Mouse (Mus musculus) liver, embryonic 11.5 days (tissue): ENCODE measurements around the gene Serac1. TPM values are rescaled to one million over a fixed set of nuclear protein-coding genes. Genes with fewer than 3 reads are reported as not detected.

ENCODE experiments used
- ATAC-seq: fragments of 200-750 bp; cut with Nextera tagmentation; replicated peaks from 2 replicates; pipeline ENCODE4 v1.8.0; 2017; ENCODE audit warnings: moderate number of reproducible peaks, mild to moderate bottlenecking, moderate TSS enrichment, moderate library complexity; ENCODE audit not compliant: low FRiP score
- DNase-seq: peaks from one replicate; pipeline ENCODE4 v3.0.0-alpha.2; 2017; ENCODE audit warnings: low spot score
- H3K27ac ChIP-seq: fragments of 300-500 bp; sonication (generic); 2 replicates; pipeline ENCODE4 v1.5.1; 2014; ENCODE audit warnings: mild to moderate bottlenecking, low read depth, low read length, control low read depth
- H3K27me3 ChIP-seq: fragments of 300-500 bp; sonication (generic); replicated peaks from 2 replicates; pipeline ENCODE4 v1.6.1; 2014; ENCODE audit warnings: low read length, mixed read lengths; ENCODE audit not compliant: control insufficient read depth, insufficient read depth
- H3K36me3 ChIP-seq: fragments of 300-500 bp; sonication (generic); 2 replicates; pipeline ENCODE4 v1.6.1; 2014; ENCODE audit warnings: mild to moderate bottlenecking, low read length, moderate library complexity, mixed read lengths; ENCODE audit not compliant: control insufficient read depth, insufficient read depth
- H3K4me1 ChIP-seq: fragments of 300-500 bp; sonication (generic); replicated peaks from 2 replicates; pipeline ENCODE4 v1.6.1; 2014; ENCODE audit warnings: low read length, mixed read lengths; ENCODE audit not compliant: control insufficient read depth, insufficient read depth
- H3K4me2 ChIP-seq: fragments of 300-500 bp; sonication (generic); 2 replicates; pipeline ENCODE4 v1.6.1; 2014; ENCODE audit warnings: mild to moderate bottlenecking, control low read depth, moderate library complexity
- H3K4me3 ChIP-seq: fragments of 300-500 bp; sonication (generic); 2 replicates; pipeline ENCODE4 v1.5.1; 2014; ENCODE audit warnings: low read depth, low read length, control low read depth
- H3K9ac ChIP-seq: fragments of 300-500 bp; sonication (generic); 2 replicates; pipeline ENCODE4 v1.6.1; 2014; ENCODE audit warnings: low read depth, low read length, control low read depth
- H3K9me3 ChIP-seq: fragments of 300-500 bp; sonication (generic); 2 replicates; pipeline ENCODE4 v1.6.1; 2016; ENCODE audit warnings: low read length, inconsistent platforms, mixed read lengths; ENCODE audit not compliant: control insufficient read depth
- WGBS: fragments of 180-500 bp; shearing (Covaris S2); extraction: QIAGEN DNeasy Blood & Tissue Kit; methylation state at CpG from one replicate; pipeline ENCODE4 v1.1.7; 2014; 5-methylcytosine and 5-hydroxymethylcytosine counted together
- polyA plus RNA-seq: library from polyadenylated mRNA; unstranded; fragments of >200 nt; fragmentation: Nextera tagmentation; extraction: Ambion mirVana; gene quantifications from 2 replicates; pipeline ENCODE4 v1.2.1, GENCODE M21; 2014

Gene Serac1
- 4.2 and 4.6 TPM in 2 replicates for polyA plus RNA-seq

DNA sequence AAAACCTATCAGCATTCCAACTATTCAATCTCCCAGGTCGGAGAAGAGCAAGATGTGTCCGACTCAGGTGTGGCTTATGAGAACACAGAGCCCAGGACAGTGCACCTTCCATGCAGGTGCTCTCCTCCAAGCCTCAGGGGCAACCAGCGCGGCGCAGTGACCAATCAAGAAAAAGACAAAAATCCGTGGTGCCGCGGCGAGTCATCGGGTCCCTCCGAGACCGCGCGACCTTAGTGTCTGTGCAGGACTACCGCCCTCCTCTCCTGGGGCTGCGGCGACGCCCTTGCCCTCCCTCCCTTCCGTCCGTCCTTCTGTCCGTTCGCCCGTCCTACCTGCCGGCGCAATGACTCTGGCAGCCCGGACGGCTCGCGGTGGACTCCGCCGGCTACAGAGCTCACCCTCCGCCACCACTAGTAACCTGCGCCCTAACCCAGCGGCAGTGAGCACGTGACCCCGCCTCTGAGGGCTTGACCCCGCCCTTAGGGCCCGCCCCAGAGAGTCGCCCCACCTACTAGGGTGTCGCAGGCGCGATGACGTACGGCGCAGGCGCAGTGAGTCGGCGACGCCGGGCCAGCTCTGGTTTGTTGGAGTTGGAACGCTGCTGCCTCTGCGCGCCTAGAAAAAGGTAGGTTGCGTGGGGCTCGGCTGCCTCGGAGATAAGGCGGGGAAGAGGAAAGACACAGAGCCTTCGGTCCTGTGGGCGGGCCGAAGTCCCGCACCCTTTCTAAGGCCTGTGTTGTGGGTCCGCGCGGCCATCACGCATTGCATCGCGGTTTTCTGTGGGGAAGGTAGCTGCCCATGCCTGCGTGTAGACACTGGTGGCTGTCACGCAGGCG, at the start of gene Serac1, which contains the start of gene Gtf2h5:
Gene Serac1 (minus strand): TSS at position 455 of the 836 bp plus-strand sequence.
Gene Gtf2h5 (plus strand): TSS at position 500 of the 836 bp plus-strand sequence.
- H3K9ac ChIP-seq, result peak within 1 kb of the TSS; percentile 70
- H3K27me3 ChIP-seq, result no peaks in the 10 kb centered on the region
- H3K4me3 ChIP-seq, result peak within 1 kb of the TSS; percentile 65
- DNase-seq (peak; percentile 98), ATAC-seq (peak; percentile 100)
- H3K27ac ChIP-seq, result peak within 1 kb of the TSS; percentile 67
- WGBS, result under 1% methylated on average over 70 of the region's 70 CpGs
- H3K4me1 ChIP-seq, result peaks cover 3% of the 10 kb centered on the region; the same call in 1 of the 2 replicates
- H3K9me3 ChIP-seq, result no peaks in the 10 kb centered on the region
- peaks cover 3% of the 10 kb centered on the region for H3K36me3 ChIP-seq
- peak within 1 kb of the TSS; percentile 88 for H3K4me2 ChIP-seq

DNA sequence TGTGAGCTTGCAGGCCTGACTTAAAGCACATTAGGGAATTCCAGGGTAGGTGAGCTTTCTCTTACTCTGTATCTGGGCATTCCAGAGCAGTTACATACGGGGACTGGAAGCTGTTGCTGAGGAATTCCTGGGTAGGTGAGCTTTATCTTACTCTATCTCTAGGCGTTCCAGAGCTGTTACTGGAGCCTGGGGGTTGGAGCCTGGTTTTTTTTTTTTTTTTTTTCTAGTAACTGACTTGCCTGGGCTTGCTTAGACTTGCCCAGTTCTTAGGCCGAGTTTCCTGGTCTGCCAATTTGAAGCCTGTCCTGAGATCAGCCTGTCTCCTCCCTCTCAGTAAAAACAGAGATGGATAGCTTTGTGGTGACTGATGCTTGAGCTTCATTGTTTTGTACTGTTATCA, 48.5 kb upstream of the Serac1 start:
- ATAC-seq (no peak), DNase-seq (no peak)
- Histone ChIP-seq H3K9ac (no peak overlapping the region), H3K4me2 (no peak overlapping the region), H3K4me3 (no peak overlapping the region), H3K9me3 (no peaks in the 10 kb centered on the region), H3K4me1 (no peaks in the 10 kb centered on the region), H3K36me3 (peaks cover 2% of the 10 kb centered on the region; the same call in 1 of the 2 replicates), H3K27ac (no peak overlapping the region), H3K27me3 (no peaks in the 10 kb centered on the region)
- 31% methylated on average over 3 of the region's 3 CpGs for WGBS

DNA sequence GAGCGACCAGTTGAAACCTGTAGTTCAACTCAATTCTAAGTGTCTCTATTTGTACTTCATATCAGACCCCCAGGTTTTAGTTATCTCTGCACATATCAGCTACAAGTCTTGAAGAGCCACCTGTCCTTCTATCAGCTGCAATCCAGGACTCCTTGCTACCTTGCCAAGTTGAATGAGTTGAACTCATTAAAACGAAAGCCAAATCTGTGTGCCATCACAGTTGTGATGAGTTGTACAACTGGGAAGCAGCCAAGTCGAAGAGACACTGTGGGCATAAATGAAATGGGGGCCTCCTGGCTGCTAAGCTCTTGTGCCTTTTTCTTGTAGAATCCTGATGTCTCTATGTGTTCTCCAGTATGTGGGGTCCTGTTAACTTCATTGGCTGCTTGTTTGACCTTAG, 45.9 kb upstream of the Serac1 start:
- ATAC-seq, result no peak
- 89% methylated on average over 3 of the region's 3 CpGs for WGBS

DNA sequence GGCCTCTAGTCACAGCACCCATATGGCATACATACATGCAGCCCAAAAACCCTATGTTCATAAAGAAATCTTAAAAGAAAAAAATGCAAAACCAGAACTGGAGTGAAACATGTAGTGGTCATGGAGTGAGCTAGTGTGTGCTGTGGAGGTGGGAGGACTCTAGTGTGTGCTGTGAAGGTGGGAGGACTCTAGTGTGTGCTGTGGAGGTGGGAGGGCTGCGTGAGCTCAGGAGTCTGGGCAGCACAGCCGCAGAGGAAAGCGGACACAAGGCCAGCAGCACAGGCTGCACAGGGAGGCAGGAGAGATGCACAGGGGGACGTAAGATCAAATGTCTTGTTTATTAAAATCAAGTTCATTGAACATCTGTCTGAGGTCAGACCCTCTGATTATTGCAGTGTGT, 44.2 kb upstream of the Serac1 start:
- Histone ChIP-seq H3K36me3 (peaks cover 6% of the 10 kb centered on the region; the same call in 1 of the 2 replicates), H3K27ac (no peak overlapping the region), H3K4me3 (no peak overlapping the region), H3K27me3 (no peaks in the 10 kb centered on the region), H3K4me2 (no peak overlapping the region), H3K4me1 (no peaks in the 10 kb centered on the region), H3K9ac (no peak overlapping the region), H3K9me3 (no peaks in the 10 kb centered on the region)
- WGBS, result 88% methylated on average over 4 of the region's 4 CpGs
- ATAC-seq (no peak), DNase-seq (no peak)

More for the DNA sequence above, 45.9 kb upstream of the Serac1 start:
- Histone ChIP-seq H3K9ac (no peak overlapping the region), H3K4me2 (no peak overlapping the region), H3K9me3 (no peaks in the 10 kb centered on the region), H3K4me3 (no peak overlapping the region), H3K27ac (no peak overlapping the region), H3K4me1 (no peaks in the 10 kb centered on the region), H3K27me3 (no peaks in the 10 kb centered on the region), H3K36me3 (peaks cover 6% of the 10 kb centered on the region; the same call in 1 of the 2 replicates)
- DNase-seq, result no peak

DNA sequence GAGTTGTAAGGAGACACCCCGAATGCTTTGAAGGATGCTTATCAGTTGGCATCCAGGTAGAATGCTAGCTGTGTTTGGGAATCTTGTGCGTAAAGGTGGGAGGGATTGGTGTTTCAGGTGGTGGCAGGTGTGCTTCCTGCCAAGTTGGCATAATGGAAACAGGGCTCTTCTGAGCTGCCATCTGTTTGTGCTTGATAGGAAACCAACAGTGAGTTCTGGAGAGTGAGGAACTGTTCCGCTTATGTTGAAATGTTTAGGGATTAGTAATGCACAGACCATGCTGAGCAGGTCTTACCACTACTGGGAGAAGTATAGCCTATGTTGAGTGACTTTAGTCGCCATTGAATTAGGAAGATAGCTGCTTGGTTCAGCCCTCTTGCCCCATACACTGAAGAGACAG, 39.3 kb upstream of the Serac1 start:
- 89% methylated on average over 4 of the region's 4 CpGs for WGBS
- H3K27ac ChIP-seq, result no peak overlapping the region

DNA sequence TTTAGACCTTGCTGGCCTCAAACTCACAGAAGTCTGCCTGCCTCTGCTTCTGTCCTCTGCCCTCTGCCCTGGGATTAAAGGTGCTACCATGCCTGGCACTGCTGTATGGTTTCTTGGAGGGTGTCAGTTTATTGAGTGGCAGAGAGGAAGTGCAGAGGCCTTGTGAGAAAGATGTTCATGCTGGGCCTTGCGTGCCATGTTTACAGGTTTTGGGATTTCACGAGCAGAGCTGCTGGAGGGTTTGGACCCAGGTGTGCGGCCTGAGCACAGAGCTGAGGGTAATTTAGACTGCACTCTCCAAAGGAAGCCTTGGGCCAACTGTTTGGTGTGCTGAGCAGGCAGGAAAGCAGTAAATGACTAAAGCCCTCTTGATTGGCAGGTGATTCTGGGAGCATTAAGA, 38.4 kb upstream of the Serac1 start:
- H3K36me3 ChIP-seq, result peaks cover 4% of the 10 kb centered on the region; the same call in 1 of the 2 replicates
- no peak overlapping the region for H3K9ac ChIP-seq
- 91% methylated on average over 3 of the region's 3 CpGs for WGBS
- no peak overlapping the region for H3K4me3 ChIP-seq
- no peaks in the 10 kb centered on the region for H3K27me3 ChIP-seq
- H3K4me2 ChIP-seq, result no peak overlapping the region
- DNase-seq, result no peak
- no peaks in the 10 kb centered on the region for H3K9me3 ChIP-seq
- H3K4me1 ChIP-seq, result no peaks in the 10 kb centered on the region
- no peak overlapping the region for H3K27ac ChIP-seq
- no peak for ATAC-seq

More for the DNA sequence above, 39.3 kb upstream of the Serac1 start:
- no peaks in the 10 kb centered on the region for H3K27me3 ChIP-seq
- H3K4me1 ChIP-seq, result no peaks in the 10 kb centered on the region
- no peak overlapping the region for H3K4me3 ChIP-seq
- H3K9ac ChIP-seq, result no peak overlapping the region
- no peaks in the 10 kb centered on the region for H3K9me3 ChIP-seq
- peaks cover 4% of the 10 kb centered on the region; the same call in 1 of the 2 replicates for H3K36me3 ChIP-seq
- no peak overlapping the region for H3K4me2 ChIP-seq
- no peak for ATAC-seq
- no peak for DNase-seq

DNA sequence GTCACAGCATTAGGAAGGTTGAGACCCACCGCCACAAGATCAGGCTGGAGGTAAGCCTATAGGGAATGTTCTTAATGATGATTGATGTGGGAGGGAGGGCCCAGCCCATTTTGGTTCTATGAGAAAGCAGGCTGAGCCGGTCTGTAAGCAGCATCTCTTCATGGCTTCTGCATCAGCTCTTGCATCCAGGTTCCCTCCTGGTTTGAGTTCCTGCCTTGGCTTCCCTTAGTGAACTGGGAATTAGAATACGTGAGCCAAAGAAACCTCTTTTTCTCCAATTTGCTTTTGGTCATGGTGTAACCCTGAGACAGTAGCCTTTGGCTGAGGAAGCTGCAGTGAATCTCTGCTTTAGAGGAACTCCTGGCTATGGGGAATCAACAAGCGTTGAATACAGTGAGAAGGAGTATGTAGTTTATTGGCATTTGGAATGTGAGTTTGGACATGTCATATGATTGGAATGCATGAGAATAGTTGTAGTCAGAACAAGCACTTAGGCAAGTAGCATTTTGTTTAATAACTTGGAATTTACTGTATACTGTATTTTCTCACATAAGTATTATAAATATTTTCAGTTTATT, 37.7 kb upstream of the Serac1 start:
- WGBS, result 83% methylated on average over 4 of the region's 4 CpGs
- H3K4me1 ChIP-seq, result no peaks in the 10 kb centered on the region
- no peak for ATAC-seq
- H3K27me3 ChIP-seq, result no peaks in the 10 kb centered on the region
- no peak overlapping the region for H3K4me2 ChIP-seq
- H3K9ac ChIP-seq, result no peak overlapping the region
- H3K4me3 ChIP-seq, result no peak overlapping the region
- peaks cover 3% of the 10 kb centered on the region; the same call in 1 of the 2 replicates for H3K36me3 ChIP-seq
- no peak overlapping the region for H3K27ac ChIP-seq
- no peak for DNase-seq
- H3K9me3 ChIP-seq, result no peaks in the 10 kb centered on the region

DNA sequence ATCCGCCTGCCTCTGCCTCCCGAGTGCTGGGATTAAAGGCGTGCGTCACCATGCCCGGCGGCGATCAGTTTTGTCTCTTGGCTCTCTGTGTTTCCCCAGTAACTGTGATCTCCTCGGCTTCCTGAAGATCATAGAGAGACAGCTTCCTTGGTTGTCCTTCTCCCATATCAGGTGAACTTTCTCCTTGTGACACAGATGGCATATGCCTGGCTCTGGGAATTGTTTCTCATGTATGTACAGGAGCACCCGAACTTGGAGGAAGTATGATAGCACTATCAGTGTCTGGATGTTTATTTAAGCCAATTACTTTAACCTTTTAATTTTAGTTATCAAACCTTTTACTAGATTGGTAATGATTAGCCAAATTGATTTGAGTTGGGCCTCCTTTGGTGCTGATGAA, 35.5 kb upstream of the Serac1 start:
- Histone ChIP-seq H3K27ac (no peak overlapping the region), H3K36me3 (no peaks in the 10 kb centered on the region), H3K27me3 (no peaks in the 10 kb centered on the region), H3K4me2 (no peak overlapping the region), H3K4me1 (no peaks in the 10 kb centered on the region), H3K9ac (no peak overlapping the region), H3K9me3 (no peaks in the 10 kb centered on the region), H3K4me3 (no peak overlapping the region)
- DNase-seq (no peak), ATAC-seq (no peak)
- 88% methylated on average over 9 of the region's 9 CpGs for WGBS
